Comparison of ENCODE assay signal across 1 mouse cellular context in the genomic region with DNA sequence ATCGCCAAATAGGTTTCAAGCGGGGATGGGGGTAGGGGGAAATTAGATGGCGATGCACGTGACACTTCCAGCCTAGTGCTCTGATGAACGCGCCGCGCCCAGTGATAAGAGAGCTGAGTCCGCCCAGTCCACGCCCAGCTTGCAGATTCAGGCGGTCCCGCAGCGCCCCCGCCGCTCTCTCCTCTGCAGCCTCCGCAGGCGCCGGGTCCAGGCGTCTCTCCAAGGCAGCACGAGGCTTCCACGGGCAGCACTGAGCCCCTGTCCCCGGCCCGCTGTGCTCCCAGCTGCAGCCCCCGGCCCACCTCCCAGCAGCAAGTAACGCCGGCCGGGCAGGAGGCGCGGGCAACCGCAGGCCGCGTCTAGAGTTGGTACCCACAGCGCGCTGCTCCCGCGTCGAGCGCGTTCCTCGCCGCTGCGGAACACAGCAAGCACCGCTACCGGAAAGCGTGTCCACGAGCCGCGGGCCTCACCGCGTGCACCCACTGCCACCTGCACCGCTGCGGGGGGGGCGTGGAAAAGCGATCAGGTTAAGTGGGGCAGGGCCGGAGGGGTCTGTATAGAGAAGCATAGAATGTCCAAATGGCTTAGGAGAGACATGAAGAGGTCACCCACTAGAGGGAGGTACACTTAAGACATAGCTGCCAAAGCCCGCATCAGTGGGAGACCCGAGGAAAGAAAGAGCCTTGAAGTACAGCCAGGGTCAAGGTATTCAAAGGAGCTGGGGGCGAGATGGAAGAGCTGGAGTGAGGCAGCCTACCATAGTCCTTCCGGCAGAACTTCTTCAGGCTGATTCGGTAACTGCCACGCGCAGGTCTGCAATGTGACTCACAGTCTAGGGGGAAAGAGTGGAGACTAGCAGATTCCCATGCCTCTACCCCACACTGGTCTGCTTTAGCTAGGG.
TF ChIP-seq lines count a peak whose summit lies in the region.

No protein-coding gene starts in this region.

TF ChIP-seq in C2C12, 6 proteins besides CTCF, POLR2A, EP300 and RAD21:
- no peak for TF ChIP-seq MYOD1 (IDR thresholded peaks at IDR 0.05; ENCODE audit: control insufficient read depth, insufficient read length, low read depth)
- TF ChIP-seq CEBPB (IDR thresholded peaks at IDR 0.05; ENCODE audit: low read depth): no peak
- no peak for TF ChIP-seq MYOG (IDR thresholded peaks at IDR 0.05; ENCODE audit: control insufficient read depth, extremely low read depth, insufficient read length)
- TF ChIP-seq FOSL1 (IDR thresholded peaks at IDR 0.05; ENCODE audit: insufficient read depth, low read length, poor library complexity, severe bottlenecking): no peak
